Mouse (Mus musculus): ENCODE data around the gene Tubb2a. TPM values are rescaled to one million over a fixed set of nuclear protein-coding genes. Genes with fewer than 3 reads are reported as not detected.

Gene Tubb2a
- polyA plus RNA-seq, 1 experiment from 2014 or later = 170 TPM

DNA sequence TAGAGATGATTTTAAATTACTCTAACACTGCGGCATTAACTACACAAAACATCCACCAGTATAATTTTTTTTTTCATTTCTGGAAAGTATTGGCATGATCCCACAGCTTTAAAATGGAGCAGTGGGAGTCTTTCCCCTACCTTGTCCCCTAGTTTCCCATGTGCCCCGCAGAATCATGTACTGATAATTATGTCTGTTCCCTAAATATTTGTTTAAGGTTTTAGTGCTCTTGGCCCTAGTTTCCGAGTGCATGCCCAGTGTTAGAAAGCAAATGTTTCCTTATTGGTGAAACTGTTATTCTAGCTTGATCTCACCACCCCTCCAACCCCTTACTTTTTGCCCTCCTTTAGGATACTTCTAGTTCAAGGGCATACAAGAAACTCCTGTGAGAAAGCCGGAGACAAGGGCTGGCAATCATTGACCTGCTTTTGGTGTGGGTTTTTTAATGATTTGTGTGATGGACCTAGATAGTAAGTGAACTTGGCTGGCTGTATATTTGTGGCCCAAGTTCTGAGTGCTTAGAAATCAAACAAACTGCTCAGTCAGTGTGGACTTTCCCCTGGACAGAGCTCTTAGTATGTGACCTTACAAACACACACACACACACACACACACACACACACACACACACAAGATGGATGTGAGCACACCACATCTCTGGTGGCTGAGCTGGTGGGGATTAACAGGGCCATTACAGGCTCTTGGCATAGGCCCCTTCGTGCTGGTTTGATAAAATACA is 32.1 kb downstream of the Tubb2a start:
- H3K4me3 ChIP-seq (replicated peaks) = no peak overlapping the region
- no peaks in the 10 kb centered on the region for H3K9me3 ChIP-seq
- no peak overlapping the region for H3K27ac ChIP-seq
- H3K4me2 ChIP-seq (replicated peaks) = no peak overlapping the region
- WGBS = 41% methylated on average over 5 of the region's 5 CpGs
- no peak overlapping the region for H3K9ac ChIP-seq
- no peaks in the 10 kb centered on the region for H3K36me3 ChIP-seq
- H3K27me3 ChIP-seq (replicated peaks) = no peaks in the 10 kb centered on the region
- ATAC-seq = 0 out of 2 replicates have a peak, but pooled peaks have one; percentile 34
- 0 out of 2 replicates have a peak, but pooled peaks cover 5% of the 10 kb centered on the region for H3K4me1 ChIP-seq (replicated peaks)

DNA sequence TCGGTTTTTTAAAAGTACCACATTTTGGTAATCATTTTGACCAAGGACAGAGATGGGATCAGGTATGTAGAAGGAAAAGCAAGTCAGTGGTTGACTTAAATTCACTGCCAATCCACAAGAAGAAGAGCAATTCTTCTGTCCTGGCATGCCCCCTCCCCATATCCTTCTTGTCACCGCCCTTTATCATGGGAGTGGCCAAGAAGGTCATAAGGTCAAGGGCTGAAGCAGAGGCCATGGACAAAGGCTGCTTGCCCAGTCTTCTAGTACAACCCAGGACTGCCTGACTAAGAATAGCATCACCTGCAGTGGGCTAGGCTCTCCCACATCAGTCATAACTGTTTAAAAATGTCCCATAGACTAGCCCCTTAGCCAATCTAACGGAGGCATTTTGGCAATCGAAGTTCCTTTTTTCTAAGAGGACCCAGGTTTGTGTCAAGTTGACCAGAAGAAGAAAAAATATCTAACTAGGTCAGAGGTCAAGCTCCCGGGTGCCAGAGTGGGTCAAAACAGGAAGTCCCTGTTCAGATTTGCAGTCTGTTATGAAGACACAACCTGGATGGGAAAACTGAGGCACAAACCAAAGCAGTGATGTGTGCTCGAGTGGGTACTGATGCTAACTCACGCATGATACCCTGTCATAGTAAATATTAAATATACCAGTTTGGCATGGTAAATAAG is 34.0 kb downstream of the Tubb2a start:
- no peak overlapping the region for H3K27ac ChIP-seq
- H3K36me3 ChIP-seq = no peaks in the 10 kb centered on the region
- no peaks in the 10 kb centered on the region for H3K27me3 ChIP-seq (replicated peaks)
- ATAC-seq = no peak
- H3K4me3 ChIP-seq (replicated peaks) = no peak overlapping the region
- 0 out of 2 replicates have a peak, but pooled peaks cover 5% of the 10 kb centered on the region for H3K4me1 ChIP-seq (replicated peaks)
- no peak overlapping the region for H3K9ac ChIP-seq
- no peak overlapping the region for H3K4me2 ChIP-seq (replicated peaks)
- 71% methylated on average over 7 of the region's 7 CpGs for WGBS
- H3K9me3 ChIP-seq = no peaks in the 10 kb centered on the region

DNA sequence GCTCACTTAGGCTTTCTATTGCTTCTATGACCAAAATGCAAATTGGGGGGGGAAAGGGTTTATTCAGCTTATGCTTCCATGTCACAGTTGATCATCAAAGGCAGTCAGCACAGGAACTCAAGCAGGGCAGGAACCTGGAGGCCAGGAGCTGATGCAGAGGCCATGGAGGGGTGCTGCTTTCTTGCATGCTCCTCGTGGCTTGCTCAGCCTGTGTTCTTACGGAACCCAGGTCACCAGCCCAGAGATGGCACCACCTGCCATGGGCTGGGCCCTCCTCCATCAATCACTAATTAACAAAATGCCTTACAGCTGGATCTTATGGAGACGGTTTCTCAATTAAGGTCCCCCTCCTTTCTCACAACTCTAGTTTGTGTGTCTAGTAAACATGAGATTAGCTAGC is 37.7 kb downstream of the Tubb2a start:
- no peaks in the 10 kb centered on the region for H3K27me3 ChIP-seq (replicated peaks)
- H3K4me2 ChIP-seq (replicated peaks) = no peak overlapping the region
- ATAC-seq = no peak
- no peaks in the 10 kb centered on the region for H3K36me3 ChIP-seq
- H3K4me1 ChIP-seq (replicated peaks) = peaks cover 8% of the 10 kb centered on the region; the same call in 1 of the 2 replicates
- H3K9me3 ChIP-seq = no peaks in the 10 kb centered on the region
- H3K9ac ChIP-seq = no peak overlapping the region
- no peak overlapping the region for H3K4me3 ChIP-seq (replicated peaks)
- 95% methylated on average over 3 of the region's 3 CpGs for WGBS
- H3K27ac ChIP-seq = no peak overlapping the region

DNA sequence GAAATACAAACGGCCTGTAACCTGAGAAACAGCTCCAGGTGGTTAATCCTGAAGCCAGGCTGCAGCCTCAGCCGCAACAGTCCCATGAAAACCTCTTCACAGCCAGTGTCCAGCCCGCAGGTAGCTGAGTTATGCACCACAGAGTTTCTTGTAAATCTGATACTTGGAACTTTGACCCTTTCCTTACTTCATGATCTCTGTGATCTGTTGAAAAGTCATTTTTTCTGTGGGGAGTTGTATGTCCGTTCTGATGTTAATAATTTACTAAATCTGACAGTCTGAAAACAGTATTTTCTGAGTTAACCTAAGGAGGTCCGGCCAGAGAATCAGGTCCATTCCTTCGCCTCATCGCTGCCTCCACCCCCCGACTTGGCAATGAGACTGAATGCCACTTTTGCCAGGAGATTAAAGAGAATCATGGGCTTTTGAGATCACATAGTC is 38.9 kb downstream of the Tubb2a start:
- Histone ChIP-seq H3K4me1 (replicated peaks) (peaks cover 8% of the 10 kb centered on the region; the same call in 1 of the 2 replicates), H3K27ac (peak overlapping the region; percentile 77), H3K4me3 (replicated peaks) (peak overlapping the region; percentile 19)

DNA sequence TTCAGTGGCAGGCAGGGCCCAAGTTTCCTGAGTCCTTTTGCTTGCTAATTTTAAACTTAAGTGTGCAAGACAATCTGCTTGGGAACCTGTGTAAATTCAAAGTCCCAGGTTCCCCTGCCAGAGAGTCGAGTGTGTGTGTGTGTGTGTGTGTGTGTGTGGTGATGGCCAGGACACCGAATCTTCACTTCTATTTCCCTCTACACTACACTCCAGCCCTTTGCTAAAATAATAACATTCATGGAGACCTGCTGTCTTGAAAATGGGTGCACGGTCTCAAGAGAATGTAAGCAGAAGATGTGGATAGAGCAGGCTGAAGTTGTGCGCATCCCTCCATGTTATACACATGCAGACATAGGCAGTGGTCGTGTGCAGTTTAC is 39.8 kb downstream of the Tubb2a start:
- peak overlapping the region; percentile 83 for H3K4me3 ChIP-seq (replicated peaks)
- no peaks in the 10 kb centered on the region for H3K27me3 ChIP-seq (replicated peaks)
- H3K9ac ChIP-seq = peak overlapping the region; percentile 92
- peak overlapping the region; percentile 68 for H3K4me2 ChIP-seq (replicated peaks)
- no peaks in the 10 kb centered on the region for H3K9me3 ChIP-seq
- H3K27ac ChIP-seq = peak overlapping the region; percentile 79
- no peaks in the 10 kb centered on the region; the same call in 1 of the 2 replicates for H3K36me3 ChIP-seq
- 35% methylated on average over 5 of the region's 5 CpGs for WGBS
- peaks cover 8% of the 10 kb centered on the region; the same call in 1 of the 2 replicates for H3K4me1 ChIP-seq (replicated peaks)
- ATAC-seq = peak; percentile 5; the same call in 1 of the 2 replicates

More for the DNA sequence above, 38.9 kb downstream of the Tubb2a start:
- Histone ChIP-seq H3K4me2 (replicated peaks) (peak overlapping the region; percentile 68), H3K9ac (no peak overlapping the region; the same call in 1 of the 2 replicates), H3K27me3 (replicated peaks) (no peaks in the 10 kb centered on the region), H3K36me3 (no peaks in the 10 kb centered on the region), H3K9me3 (no peaks in the 10 kb centered on the region)
- ATAC-seq = peak; percentile 52
- WGBS = 36% methylated on average over 8 of the region's 8 CpGs

DNA sequence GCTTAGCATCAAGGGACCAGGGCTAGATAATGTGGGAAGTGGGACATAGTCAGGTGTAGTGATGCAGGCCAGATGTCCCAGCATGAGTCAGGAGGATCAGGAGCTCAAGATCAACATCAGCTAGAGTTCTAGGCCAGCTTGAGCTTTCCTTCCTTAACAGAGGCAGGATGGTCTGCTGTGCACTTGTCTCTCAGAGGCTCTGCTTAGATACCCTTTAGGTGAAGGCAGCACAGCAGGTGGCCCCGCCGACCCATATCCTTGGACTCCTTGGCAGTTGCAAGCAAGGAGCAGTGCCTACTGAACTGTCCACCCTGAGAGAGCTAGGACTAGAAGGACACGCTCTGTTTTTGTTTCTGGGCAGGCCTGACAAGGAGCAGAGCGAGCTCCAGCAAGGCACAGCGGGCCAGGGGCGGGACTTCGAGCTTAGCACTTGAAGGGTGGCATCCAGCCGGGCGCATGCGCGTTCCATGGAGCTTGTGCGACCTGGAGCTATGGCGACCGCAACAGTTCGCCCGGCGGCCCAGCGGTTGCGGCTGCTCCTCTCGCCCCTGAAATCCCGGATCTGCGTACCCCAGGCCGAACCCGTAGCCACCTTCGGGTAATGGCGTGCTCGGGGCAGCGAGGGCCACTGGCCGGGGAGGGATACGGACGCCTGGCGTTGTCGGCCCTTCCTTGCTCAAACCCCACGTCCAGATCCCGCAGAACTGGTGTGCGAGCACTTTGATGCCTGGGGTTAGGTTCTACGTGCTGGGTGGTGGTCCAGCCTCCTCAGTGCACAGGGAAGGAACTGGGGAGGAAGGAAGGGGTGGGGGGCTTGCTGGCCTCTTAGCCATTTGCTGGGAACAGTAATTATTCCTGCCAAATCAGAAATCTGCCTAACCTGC is 40.4 kb downstream of the Tubb2a start, which contains the start of gene Bphl:
Gene Bphl, plus strand, starts transcription at position 426 of the 884 bp plus-strand sequence.
- Histone ChIP-seq H3K4me1 (replicated peaks) (peaks cover 8% of the 10 kb centered on the region; the same call in 1 of the 2 replicates), H3K4me2 (replicated peaks) (peak within 1 kb of the TSS; percentile 68), H3K36me3 (peaks cover 4% of the 10 kb centered on the region; the same call in 1 of the 2 replicates), H3K4me3 (replicated peaks) (peak within 1 kb of the TSS; percentile 83), H3K27ac (peak within 1 kb of the TSS; percentile 79), H3K27me3 (replicated peaks) (no peaks in the 10 kb centered on the region), H3K9me3 (no peaks in the 10 kb centered on the region), H3K9ac (peak within 1 kb of the TSS; percentile 92)
- WGBS = under 1% methylated on average over 37 of the region's 37 CpGs
- ATAC-seq = peak; percentile 92

DNA sequence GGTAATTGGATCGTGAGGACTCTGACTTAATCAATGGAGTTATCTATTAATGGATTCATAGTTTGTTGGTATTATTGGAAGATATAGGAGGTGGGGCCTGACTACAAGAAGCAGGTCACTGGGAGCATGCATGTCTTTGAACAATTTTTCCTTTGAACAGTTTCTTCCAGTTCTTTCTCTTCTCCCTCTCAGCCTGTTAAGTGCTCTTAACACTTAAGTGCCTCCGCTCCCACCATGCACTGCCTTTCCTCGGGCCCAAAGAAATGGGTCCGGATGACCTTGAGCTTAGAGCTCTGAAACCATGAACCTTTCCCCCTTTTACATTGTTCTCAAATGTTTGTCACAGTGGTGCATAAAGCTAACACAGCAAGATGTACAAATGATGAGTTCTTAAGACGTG is 41.1 kb downstream of the Tubb2a start:
- Histone ChIP-seq H3K9me3 (no peaks in the 10 kb centered on the region), H3K27ac (no peak overlapping the region), H3K9ac (no peak overlapping the region), H3K36me3 (peaks cover 4% of the 10 kb centered on the region; the same call in 1 of the 2 replicates), H3K4me2 (replicated peaks) (no peak overlapping the region), H3K27me3 (replicated peaks) (no peaks in the 10 kb centered on the region), H3K4me3 (replicated peaks) (no peak overlapping the region), H3K4me1 (replicated peaks) (peaks cover 8% of the 10 kb centered on the region; the same call in 1 of the 2 replicates)
- WGBS = 80% methylated on average over 5 of the region's 5 CpGs
- ATAC-seq = no peak

DNA sequence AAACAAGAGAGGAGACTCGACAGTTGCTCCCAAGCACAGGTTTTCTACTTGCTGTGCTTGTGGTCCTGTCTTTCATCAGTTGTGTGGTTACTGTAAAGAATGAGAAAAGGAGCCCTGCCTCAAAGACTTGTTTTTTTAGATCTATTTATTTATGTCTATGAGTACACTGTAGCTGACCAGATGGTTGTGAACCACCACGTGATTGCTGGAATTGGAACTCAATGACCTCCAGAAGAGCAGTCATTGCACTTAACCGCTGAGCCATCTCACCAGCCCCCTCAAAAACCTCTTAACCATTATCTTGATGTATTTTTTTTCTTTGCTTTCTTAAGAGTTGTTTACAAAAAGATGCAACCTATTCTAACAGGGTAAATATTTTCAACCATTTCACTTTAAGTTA is 42.4 kb downstream of the Tubb2a start:
- H3K4me2 ChIP-seq (replicated peaks) = no peak overlapping the region
- WGBS = 74% methylated on average over 3 of the region's 3 CpGs
- H3K9ac ChIP-seq = no peak overlapping the region
- no peak overlapping the region for H3K27ac ChIP-seq
- H3K4me3 ChIP-seq (replicated peaks) = no peak overlapping the region
- H3K36me3 ChIP-seq = peaks cover 12% of the 10 kb centered on the region; the same call in 1 of the 2 replicates
- H3K27me3 ChIP-seq (replicated peaks) = no peaks in the 10 kb centered on the region
- H3K4me1 ChIP-seq (replicated peaks) = peaks cover 5% of the 10 kb centered on the region; the same call in 1 of the 2 replicates
- no peak for ATAC-seq
- no peaks in the 10 kb centered on the region for H3K9me3 ChIP-seq

DNA sequence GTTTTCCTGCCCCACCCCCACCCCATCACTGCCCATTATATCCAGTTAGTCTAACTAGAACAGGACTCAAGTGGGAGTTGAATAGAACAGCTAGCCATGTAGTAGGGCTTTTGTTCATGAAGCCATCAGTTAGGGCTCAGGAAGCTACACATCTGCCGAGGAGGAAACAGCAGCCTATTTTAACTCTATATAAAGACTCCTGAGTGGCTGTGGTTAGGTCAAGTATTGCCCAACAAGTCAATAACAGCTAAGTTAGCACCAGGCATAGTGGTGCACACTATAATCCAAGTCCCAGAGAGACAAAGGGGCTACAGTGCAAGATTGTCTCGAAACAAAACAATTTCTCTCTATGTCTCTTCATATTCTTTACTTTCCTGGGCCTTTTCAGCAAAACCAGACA is 45.8 kb downstream of the Tubb2a start:
- Histone ChIP-seq H3K9ac (no peak overlapping the region), H3K27ac (no peak overlapping the region), H3K4me2 (replicated peaks) (no peak overlapping the region), H3K27me3 (replicated peaks) (no peaks in the 10 kb centered on the region), H3K4me3 (replicated peaks) (no peak overlapping the region), H3K9me3 (no peaks in the 10 kb centered on the region), H3K36me3 (peaks cover 20% of the 10 kb centered on the region), H3K4me1 (replicated peaks) (peaks cover 1% of the 10 kb centered on the region; the same call in 1 of the 2 replicates)
- ATAC-seq = no peak
- WGBS = 76% methylated on average over 2 of the region's 2 CpGs
